Mouse (Mus musculus): ENCODE measurements at regions not wholly inside any gene's neighbourhood (a gene's known extent, or its start where the extent isn't known, plus 50 kb on each side); places are given as distances from the start of the nearest gene placed in this dataset.

DNA sequence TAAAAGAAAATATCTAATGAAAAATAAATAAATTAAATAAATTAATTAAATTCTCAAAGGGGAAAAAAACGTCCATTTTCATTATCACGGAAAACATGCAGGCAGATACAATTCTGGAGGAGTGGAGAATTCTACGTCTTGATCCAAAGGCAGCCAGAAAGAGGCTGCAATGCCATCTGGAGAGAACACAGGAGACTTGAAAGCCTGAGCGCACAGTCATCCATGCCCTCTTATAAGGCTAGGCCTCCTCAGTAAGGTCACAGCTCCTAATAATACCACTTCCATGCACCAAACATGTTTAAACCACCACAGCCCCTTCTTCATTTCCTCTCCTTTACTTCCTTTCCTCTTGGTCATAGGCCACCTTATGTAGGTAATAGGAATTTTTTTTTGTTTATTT is 307.1 kb downstream of the Etv1 start:
- TF ChIP-seq POLR2A (IDR thresholded peaks at IDR 0.05; ENCODE audit: borderline replicate concordance, low read depth, low read length) (no peak), CTCF (IDR thresholded peaks at IDR 0.05; ENCODE audit: low read depth, low read length) (no peak)

All from bone marrow macrophage, adult 2 months (primary cell).